Mouse (Mus musculus) naive thymus-derived CD4-positive, alpha-beta T cell, adult 2 months (primary cell): ENCODE measurements around the gene Inpp5a.

Experiments
- DNase-seq: peaks from one replicate; pipeline ENCODE4 v3.0.0-alpha.2; 2011; ENCODE audit warnings: low read depth

Gene Inpp5a

GRCm38 (mm10) chr7:139441022-139441421 lies 52.1 kb downstream of the Inpp5a start:
- DNase-seq: no peak

GRCm38 (mm10) chr7:139441761-139442211 lies 52.9 kb downstream of the Inpp5a start:
- DNase-seq: no peak

DNA sequence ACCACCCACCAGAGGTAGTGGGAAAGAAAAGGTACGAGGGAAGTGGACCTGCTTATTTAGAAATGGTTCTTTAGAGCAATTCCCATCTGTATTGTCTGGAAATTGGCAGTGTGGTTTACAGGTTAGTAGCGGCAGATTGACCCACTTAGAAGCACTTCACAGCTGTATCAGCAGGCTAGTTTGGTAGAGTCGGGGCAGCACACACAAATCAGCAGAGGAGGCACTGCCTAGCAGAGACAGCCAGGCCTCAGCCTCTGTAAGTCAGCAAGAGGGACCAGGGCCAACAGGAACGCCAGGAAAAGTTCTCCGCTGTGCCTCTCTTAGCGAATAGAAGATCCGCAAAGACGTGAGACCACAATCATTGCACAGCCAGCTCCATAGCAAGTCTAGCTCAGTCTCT lies 56.7 kb downstream of the Inpp5a start:
- no peak for DNase-seq

GRCm38 (mm10) chr7:139447381-139447780 lies 58.5 kb downstream of the Inpp5a start:
- no peak for DNase-seq

DNA sequence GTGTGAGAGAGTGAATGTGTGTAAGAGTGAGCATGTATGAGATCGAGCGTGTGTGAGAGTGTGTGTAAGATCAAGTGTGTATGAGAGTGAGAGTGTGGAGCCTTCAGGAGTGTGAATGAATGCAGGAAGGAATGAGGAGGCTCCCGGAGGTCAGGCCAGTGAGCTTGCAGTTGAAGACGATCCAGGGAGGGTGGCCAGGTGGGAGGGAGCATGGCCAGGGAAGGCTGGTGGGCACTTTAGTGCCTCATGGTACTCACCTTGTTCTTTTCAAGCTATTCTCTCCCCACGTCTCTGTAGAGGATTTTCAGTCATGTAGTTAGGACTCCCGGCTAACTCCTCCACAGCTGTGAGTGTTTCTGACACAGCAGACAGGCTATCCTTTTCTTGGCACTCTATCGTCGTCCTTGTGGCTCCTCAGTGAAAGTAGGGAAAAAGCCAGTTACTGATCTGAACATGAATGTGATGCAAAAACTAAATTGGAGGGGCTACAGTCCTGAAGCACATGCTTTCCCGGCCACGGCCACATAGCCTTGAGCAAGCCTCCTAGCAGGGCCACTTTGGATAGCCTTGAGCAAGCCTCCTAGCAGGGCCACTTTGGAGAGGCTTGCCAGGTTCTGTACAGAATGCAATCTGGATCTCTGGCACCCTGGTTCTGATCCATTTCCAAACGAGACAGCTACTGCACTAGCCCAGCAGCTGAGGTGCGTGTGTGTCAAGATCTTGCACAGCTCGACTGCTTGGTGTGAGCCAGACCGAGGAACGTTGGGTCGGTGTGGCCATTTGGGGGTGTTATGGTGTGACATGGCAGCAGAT lies 61.5 kb downstream of the Inpp5a start:
- no peak for DNase-seq

DNA sequence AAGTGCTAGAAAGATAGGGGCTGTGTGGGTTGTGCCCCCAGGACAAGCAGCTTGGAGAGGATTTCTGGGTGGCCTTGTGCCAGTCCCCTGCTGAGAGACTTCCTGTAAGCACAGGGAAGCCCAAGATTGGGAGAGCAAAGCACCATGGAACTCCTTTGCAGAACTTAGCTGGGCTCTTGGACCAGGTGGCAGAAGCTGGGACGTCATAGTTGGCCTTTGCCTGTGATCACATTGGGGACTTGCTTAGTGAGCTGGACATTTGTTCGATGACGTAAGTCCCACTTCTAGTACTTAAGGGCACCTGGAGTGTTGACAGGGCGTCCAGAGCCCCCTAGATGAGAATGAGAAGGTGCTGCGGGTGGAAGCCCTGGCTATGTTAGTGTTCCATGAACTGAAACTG lies 62.8 kb downstream of the Inpp5a start:
- DNase-seq: no peak

- no peak for DNase-seq
Measured at GRCm38 (mm10) chr7:139452199-139452598, 63.3 kb downstream of the Inpp5a start.

DNA sequence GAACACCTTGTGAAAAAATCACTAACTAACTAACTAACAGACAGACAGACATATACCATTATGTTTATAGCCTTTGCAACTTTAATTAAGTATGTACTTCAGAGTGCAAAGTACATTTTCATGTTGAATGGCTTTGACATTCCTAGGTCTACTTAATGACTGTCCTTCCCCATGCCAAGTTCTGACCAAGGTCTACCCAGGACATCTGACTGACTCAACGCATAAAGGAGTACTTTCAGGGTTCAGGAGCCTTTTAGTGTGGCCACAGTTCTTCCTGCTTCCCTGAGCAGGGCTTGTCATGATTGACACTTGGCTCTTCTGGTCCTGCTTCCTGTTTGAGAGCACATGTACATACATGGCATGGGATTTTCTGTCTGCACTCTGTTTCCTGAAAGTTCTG lies 64.3 kb downstream of the Inpp5a start:
- no peak for DNase-seq

DNA sequence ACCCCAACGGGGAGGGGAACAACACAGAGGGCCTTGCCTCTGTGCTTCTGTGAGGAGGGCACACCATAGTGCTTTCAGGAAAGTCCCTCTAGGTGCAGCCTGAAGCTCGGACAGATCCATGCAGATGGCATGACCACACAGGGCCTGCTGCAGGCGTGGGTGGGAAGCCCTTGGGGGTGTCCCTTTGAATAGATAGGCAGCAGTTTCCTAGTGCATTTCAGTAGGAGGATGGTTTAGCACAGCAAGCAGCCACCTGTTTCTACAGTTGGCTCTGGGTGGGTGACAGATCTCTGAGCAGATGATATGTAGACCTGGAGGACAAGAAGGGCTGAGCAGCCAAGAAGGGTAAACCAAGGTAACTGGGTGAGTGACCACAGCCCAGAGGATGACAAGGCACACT lies 65.4 kb downstream of the Inpp5a start:
- no peak for DNase-seq

DNA sequence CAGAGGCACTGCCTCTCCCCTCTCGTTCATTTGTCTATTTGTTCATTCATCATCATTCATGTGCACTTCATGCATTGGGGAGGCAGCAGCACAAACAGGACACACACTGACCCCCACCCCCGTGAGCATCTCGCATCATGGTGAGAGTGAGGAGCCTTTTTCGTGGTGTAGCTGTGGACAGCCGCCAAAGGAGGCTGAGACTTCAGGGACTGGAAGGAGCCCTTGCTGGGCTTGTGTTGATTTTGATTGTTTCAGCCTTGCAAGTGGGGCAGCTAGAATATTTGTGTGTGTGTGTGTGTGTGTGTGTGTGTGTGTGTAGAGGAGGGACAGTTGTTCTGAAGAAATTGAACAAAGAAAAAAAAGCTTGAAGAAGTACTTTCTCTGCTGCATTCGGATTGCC lies 67.8 kb downstream of the Inpp5a start:
- no peak for DNase-seq

- DNase-seq: no peak
Measured at GRCm38 (mm10) chr7:139461344-139461743, 72.4 kb downstream of the Inpp5a start.

DNA sequence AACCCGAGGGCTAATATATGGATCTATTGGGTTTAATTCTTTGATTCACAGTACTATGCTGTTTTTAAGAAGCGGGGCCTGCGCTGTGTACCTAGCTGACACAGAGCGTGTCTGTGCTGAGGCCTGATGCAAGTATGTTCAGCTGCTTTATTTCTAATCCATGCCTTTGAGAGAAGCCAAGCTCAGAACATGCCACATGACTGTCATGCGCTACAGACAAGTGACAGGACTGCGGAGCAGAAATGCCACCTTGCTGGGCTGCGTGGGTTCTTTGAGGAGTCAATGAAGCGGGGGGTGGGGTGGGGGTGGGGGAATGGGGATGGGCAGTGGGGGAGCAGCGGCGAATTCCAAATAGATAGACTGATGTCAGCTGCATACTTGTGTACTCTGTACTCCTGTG lies 73.2 kb downstream of the Inpp5a start:
- DNase-seq: no peak

DNA sequence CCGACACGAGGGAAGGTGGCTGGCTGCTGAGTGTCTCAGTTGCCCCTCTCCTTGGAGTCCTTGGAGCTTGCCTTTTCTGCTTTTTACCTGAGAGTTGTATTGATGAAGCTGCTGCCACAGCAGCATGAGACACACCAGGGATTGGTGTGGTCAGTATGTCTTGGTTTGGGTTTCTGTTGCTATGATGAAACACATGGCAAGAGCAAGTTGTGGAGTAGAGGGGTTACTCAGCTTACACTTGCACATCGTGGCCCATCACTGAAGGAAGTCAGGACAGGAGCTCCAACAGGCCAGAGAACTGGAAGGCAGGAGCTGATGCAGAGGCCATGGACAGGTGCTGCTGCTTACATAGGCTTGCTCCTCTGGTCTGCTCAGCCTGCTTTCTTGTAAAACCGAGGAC lies 76.6 kb downstream of the Inpp5a start:
- no peak for DNase-seq

GRCm38 (mm10) chr7:139466484-139467176 lies 77.7 kb downstream of the Inpp5a start:
- DNase-seq: peak; percentile 20

DNA sequence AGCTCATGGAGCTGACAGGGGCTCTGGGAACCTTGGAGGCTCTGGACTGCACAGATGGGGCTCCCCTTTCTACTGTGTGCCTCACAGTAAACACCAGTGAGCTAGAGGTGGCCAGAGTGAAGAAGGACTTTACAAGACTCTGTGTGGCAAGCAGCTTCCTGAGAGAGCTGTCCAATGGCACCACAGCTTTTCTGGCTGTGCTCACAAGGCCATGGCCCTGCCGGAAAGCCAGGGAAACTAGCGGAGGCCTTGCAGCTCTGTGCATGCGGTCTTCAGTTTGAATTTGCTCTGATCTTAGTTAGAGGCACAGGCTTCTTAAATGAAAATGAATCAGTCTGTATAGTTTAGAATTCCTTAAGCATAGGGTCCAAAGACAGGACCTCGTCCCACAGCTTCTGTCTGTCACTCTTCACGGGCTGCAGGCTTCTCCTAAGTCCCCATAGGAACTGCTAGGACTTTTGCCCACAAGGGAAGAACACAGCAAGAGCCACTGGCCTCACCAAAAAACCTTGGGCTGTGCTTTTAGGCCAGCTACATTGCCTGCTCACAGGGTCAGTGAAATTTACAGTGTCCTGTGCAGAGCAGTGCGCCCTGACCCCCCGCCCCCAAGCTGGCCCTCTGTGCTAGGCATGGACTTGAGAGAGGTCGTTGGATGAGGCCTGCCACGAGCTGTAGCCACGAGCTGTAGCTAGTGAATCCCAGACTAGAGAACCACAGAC lies 78.4 kb downstream of the Inpp5a start:
- DNase-seq: no peak

DNA sequence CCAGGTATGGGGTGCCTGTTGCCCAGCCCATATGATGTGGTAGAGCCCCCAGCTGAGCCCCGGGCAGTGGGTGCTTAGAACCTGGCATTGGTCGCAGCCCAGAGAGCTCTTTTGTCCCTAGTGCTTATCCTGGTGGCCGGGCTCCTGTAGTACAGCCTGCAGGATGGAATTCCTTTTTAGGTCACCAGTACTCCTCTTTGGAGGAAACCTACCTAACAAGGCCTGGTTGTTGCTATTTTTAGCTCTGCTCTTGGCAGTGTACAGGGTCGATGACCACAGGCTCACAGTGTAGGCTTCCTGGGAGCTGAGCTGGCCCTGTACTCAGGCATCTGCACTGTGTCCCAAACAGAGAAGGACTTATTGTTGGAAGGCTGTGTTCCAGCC lies 79.0 kb downstream of the Inpp5a start:
- DNase-seq: no peak

DNA sequence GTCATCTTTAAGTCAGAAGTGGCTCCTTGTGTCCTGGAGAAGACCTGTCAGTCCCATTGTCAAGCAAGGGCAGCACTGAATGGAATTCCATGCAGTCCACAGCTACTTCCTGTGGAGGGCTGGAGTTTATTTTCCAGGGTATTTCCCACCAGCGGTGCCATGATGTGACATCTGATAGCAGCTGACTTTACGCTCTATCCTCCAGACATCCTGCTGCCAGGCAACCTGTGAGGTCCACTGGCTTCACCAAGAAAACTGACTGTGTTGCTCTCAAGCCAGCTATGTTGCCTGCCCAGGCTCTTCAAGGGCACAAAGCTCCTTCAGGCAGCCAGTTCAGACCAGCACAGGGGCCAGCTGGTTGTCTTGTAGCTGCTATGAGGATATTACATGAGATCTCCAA lies 79.5 kb downstream of the Inpp5a start:
- DNase-seq: no peak

- DNase-seq: no peak
Measured at GRCm38 (mm10) chr7:139469457-139469856, 80.5 kb downstream of the Inpp5a start.

GRCm38 (mm10) chr7:139470481-139470880 lies 81.6 kb downstream of the Inpp5a start:
- no peak for DNase-seq

DNA sequence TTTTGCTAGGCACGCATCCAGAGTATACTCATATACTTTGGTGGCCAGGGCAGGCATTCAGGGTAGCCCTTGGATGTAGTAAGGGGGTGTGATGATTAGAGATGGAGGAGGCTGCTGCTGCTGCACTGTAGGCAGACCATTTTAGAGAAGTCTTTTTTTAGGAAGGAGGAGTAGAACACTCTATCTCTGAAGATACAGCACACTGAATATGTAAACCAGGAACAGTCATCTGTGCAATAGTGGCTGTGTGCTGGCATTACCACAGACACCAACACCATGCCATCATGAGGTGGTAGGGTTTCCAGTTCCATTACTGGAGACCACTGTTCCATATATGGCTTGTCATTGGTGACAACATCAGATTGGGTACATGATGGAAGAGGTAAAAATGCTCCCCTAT lies 83.1 kb downstream of the Inpp5a start:
- no peak for DNase-seq

DNA sequence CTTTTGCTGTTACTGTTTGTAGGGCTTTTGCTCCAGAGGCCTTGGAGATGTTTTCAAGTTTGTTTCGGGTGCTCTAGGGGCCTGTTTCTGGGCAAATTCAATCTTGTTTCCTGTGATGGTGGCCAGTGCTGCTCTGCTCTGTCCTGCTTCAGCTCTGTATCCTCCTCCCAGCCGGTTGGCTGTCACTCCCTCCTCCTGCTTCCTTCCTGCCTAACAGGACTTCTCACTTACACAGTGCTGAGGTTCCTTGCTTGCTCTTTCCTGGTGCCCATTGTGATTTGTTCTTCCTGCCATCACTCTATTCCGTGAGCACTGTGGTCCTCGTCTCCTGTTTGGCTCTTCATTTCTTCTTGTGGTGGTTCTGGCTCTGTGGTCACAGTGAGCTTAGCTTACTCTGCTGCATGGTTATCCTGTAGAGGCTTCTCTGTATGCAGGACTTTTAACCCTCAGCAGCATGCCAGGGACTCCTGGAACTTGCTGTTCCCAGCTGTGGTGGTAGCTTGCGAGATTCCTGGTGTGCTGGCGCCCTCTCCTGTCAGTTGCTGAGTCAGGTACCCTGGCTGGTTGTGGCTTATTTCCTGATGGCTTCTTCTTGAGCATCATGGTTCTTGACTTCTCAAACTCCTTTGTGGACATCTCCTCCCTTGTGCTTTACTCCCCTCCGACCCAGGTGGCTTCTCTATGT lies 84.1 kb downstream of the Inpp5a start:
- DNase-seq: peak; percentile 74

- DNase-seq: no peak
Measured at GRCm38 (mm10) chr7:139475896-139476295, 87.0 kb downstream of the Inpp5a start.
